Mouse (Mus musculus): ENCODE data around the gene Bcap29. TPM values are rescaled to one million over a fixed set of nuclear protein-coding genes. Genes with fewer than 3 reads are reported as not detected.

Bcap29 gene
- 7.1 TPM for polyA plus RNA-seq (2012; fragmentation: generic; extraction: Trizol)
- long read RNA-seq, experiment 1, full-length matches to known transcripts: 27 of 33 reads
- long read RNA-seq, experiment 1, partial matches to known transcripts: 1 of 33 reads
- long read RNA-seq, experiment 1, other reads (novel, unspliced or antisense): 5 of 33 reads
- long read RNA-seq, experiment 2, full-length matches to known transcripts: 155 of 164 reads
- long read RNA-seq, experiment 2, partial matches to known transcripts: 1 of 164 reads
- long read RNA-seq, experiment 2, other reads (novel, unspliced or antisense): 8 of 164 reads

GRCm38 (mm10) chr12:31634343-31635239 lies at the start of gene Bcap29:
Gene Bcap29 (minus strand): TSS chr12:31634658.
- Histone ChIP-seq H3K27me3 (ENCODE audit: control insufficient read depth, insufficient read depth, insufficient read length) (no peaks in the 10 kb centered on the region), H3ac (ENCODE audit: control insufficient read depth, insufficient read length, low read depth) (peak within 1 kb of the TSS; percentile 80), H3K4me3 (ENCODE audit: insufficient read depth, poor library complexity, severe bottlenecking) (peak within 1 kb of the TSS; percentile 47), H3K79me3 (ENCODE audit: low read depth) (no peaks in the 10 kb centered on the region), H3K36me3 (ENCODE audit: control insufficient read depth, insufficient read depth) (no peaks in the 10 kb centered on the region), H3K79me2 (ENCODE audit: control insufficient read depth, insufficient read depth) (no peaks in the 10 kb centered on the region)
- TF ChIP-seq MAX (IDR thresholded peaks at IDR 0.05) (peak; percentile 84), MYOD1 (IDR thresholded peaks at IDR 0.05; ENCODE audit: control insufficient read depth, insufficient read length, low read depth) (no peak), FOSL1 (IDR thresholded peaks at IDR 0.05; ENCODE audit: insufficient read depth, low read length, poor library complexity, severe bottlenecking) (no peak), CTCF (IDR thresholded peaks at IDR 0.05; ENCODE audit: control insufficient read depth, insufficient read depth, insufficient read length) (no peak), MYOG (IDR thresholded peaks at IDR 0.05; ENCODE audit: control insufficient read depth, extremely low read depth, insufficient read length) (no peak), USF1 (IDR thresholded peaks at IDR 0.05; ENCODE audit: low read depth) (no peak), CEBPB (IDR thresholded peaks at IDR 0.05; ENCODE audit: low read depth) (no peak)

- Histone ChIP-seq H3K79me3 (ENCODE audit: low read depth) (no peaks in the 10 kb centered on the region), H3K27me3 (ENCODE audit: control insufficient read depth, insufficient read depth, insufficient read length) (no peaks in the 10 kb centered on the region), H3K4me3 (ENCODE audit: insufficient read depth, poor library complexity, severe bottlenecking) (no peak overlapping the region), H3ac (ENCODE audit: control insufficient read depth, insufficient read length, low read depth) (no peak overlapping the region), H3K36me3 (ENCODE audit: control insufficient read depth, insufficient read depth) (peaks cover 6% of the 10 kb centered on the region), H3K79me2 (ENCODE audit: control insufficient read depth, insufficient read depth) (no peaks in the 10 kb centered on the region)
- TF ChIP-seq FOSL1 (IDR thresholded peaks at IDR 0.05; ENCODE audit: insufficient read depth, low read length, poor library complexity, severe bottlenecking): no peak
- TF ChIP-seq CEBPB (IDR thresholded peaks at IDR 0.05; ENCODE audit: low read depth): no peak
- no peak for TF ChIP-seq MAX (IDR thresholded peaks at IDR 0.05)
- TF ChIP-seq MYOD1 (IDR thresholded peaks at IDR 0.05; ENCODE audit: control insufficient read depth, insufficient read length, low read depth): no peak
- no peak for TF ChIP-seq MYOG (IDR thresholded peaks at IDR 0.05; ENCODE audit: control insufficient read depth, extremely low read depth, insufficient read length)
- TF ChIP-seq USF1 (IDR thresholded peaks at IDR 0.05; ENCODE audit: low read depth): no peak
- TF ChIP-seq CTCF (IDR thresholded peaks at IDR 0.05; ENCODE audit: control insufficient read depth, insufficient read depth, insufficient read length): no peak
Observed at GRCm38 (mm10) chr12:31667187-31667586, 32.7 kb upstream of the Bcap29 start.

- H3ac ChIP-seq (ENCODE audit: control insufficient read depth, insufficient read length, low read depth): no peak overlapping the region
- no peak for TF ChIP-seq MYOD1 (IDR thresholded peaks at IDR 0.05; ENCODE audit: control insufficient read depth, insufficient read length, low read depth)
- TF ChIP-seq CTCF (IDR thresholded peaks at IDR 0.05; ENCODE audit: control insufficient read depth, insufficient read depth, insufficient read length): no peak
- no peak for TF ChIP-seq MAX (IDR thresholded peaks at IDR 0.05)
- no peak for TF ChIP-seq USF1 (IDR thresholded peaks at IDR 0.05; ENCODE audit: low read depth)
- TF ChIP-seq MYOG (IDR thresholded peaks at IDR 0.05; ENCODE audit: control insufficient read depth, extremely low read depth, insufficient read length): no peak
- TF ChIP-seq CEBPB (IDR thresholded peaks at IDR 0.05; ENCODE audit: low read depth): no peak
- no peak for TF ChIP-seq FOSL1 (IDR thresholded peaks at IDR 0.05; ENCODE audit: insufficient read depth, low read length, poor library complexity, severe bottlenecking)
- no peaks in the 10 kb centered on the region for H3K27me3 ChIP-seq (ENCODE audit: control insufficient read depth, insufficient read depth, insufficient read length)
- H3K79me2 ChIP-seq (ENCODE audit: control insufficient read depth, insufficient read depth): no peaks in the 10 kb centered on the region
- H3K79me3 ChIP-seq (ENCODE audit: low read depth): no peaks in the 10 kb centered on the region
- H3K36me3 ChIP-seq (ENCODE audit: control insufficient read depth, insufficient read depth): peaks cover 16% of the 10 kb centered on the region
- no peak overlapping the region for H3K4me3 ChIP-seq (ENCODE audit: insufficient read depth, poor library complexity, severe bottlenecking)
Observed at GRCm38 (mm10) chr12:31665999-31666398, 31.5 kb upstream of the Bcap29 start.

GRCm38 (mm10) chr12:31656841-31657240 lies 22.4 kb upstream of the Bcap29 start:
- Histone ChIP-seq H3K36me3 (ENCODE audit: control insufficient read depth, insufficient read depth) (peaks cover 7% of the 10 kb centered on the region), H3K79me3 (ENCODE audit: low read depth) (no peaks in the 10 kb centered on the region), H3K4me3 (ENCODE audit: insufficient read depth, poor library complexity, severe bottlenecking) (no peak overlapping the region), H3K27me3 (ENCODE audit: control insufficient read depth, insufficient read depth, insufficient read length) (no peaks in the 10 kb centered on the region), H3ac (ENCODE audit: control insufficient read depth, insufficient read length, low read depth) (no peak overlapping the region), H3K79me2 (ENCODE audit: control insufficient read depth, insufficient read depth) (peaks cover 15% of the 10 kb centered on the region)
- TF ChIP-seq USF1 (IDR thresholded peaks at IDR 0.05; ENCODE audit: low read depth) (no peak), CTCF (IDR thresholded peaks at IDR 0.05; ENCODE audit: control insufficient read depth, insufficient read depth, insufficient read length) (no peak), CEBPB (IDR thresholded peaks at IDR 0.05; ENCODE audit: low read depth) (no peak), MYOG (IDR thresholded peaks at IDR 0.05; ENCODE audit: control insufficient read depth, extremely low read depth, insufficient read length) (no peak), FOSL1 (IDR thresholded peaks at IDR 0.05; ENCODE audit: insufficient read depth, low read length, poor library complexity, severe bottlenecking) (no peak)

GRCm38 (mm10) chr12:31654965-31655477 lies 20.6 kb upstream of the Bcap29 start:
- Histone ChIP-seq H3K79me2 (ENCODE audit: control insufficient read depth, insufficient read depth) (peaks cover 15% of the 10 kb centered on the region), H3K4me3 (ENCODE audit: insufficient read depth, poor library complexity, severe bottlenecking) (peak overlapping the region; percentile 82), H3K79me3 (ENCODE audit: low read depth) (no peaks in the 10 kb centered on the region), H3K36me3 (ENCODE audit: control insufficient read depth, insufficient read depth) (peaks cover 9% of the 10 kb centered on the region), H3K27me3 (ENCODE audit: control insufficient read depth, insufficient read depth, insufficient read length) (no peaks in the 10 kb centered on the region), H3ac (ENCODE audit: control insufficient read depth, insufficient read length, low read depth) (peak overlapping the region; percentile 90)
- no peak for TF ChIP-seq CEBPB (IDR thresholded peaks at IDR 0.05; ENCODE audit: low read depth)
- TF ChIP-seq FOSL1 (IDR thresholded peaks at IDR 0.05; ENCODE audit: insufficient read depth, low read length, poor library complexity, severe bottlenecking): no peak
- TF ChIP-seq CTCF (IDR thresholded peaks at IDR 0.05; ENCODE audit: control insufficient read depth, insufficient read depth, insufficient read length): no peak
- TF ChIP-seq MYOG (IDR thresholded peaks at IDR 0.05; ENCODE audit: control insufficient read depth, extremely low read depth, insufficient read length): no peak
- TF ChIP-seq MYOD1 (IDR thresholded peaks at IDR 0.05; ENCODE audit: control insufficient read depth, insufficient read length, low read depth): no peak
- no peak for TF ChIP-seq MAX (IDR thresholded peaks at IDR 0.05)
- TF ChIP-seq USF1 (IDR thresholded peaks at IDR 0.05; ENCODE audit: low read depth): no peak

All from C2C12 (cell line).